Mouse (Mus musculus) heart, adult 2 months (tissue): ENCODE measurements at regions not wholly inside any gene's neighbourhood (a gene's known extent, or its start where the extent isn't known, plus 50 kb on each side); places are given as distances from the start of the nearest gene placed in this dataset.

Source experiments
- CTCF ChIP-seq: fragments of 200-600 bp; IDR thresholded peaks from 2 replicates; pipeline ENCODE4 v1.8.1; 2022; ENCODE audit warnings: antibody characterized with exemption, mild to moderate bottlenecking, moderate library complexity
- POLR2A ChIP-seq: fragments of 200-500 bp; IDR thresholded peaks from 2 replicates; pipeline ENCODE4 v1.6.1; 2011; ENCODE audit warnings: mild to moderate bottlenecking, low read depth, low read length, control low read depth; ENCODE audit not compliant: insufficient read depth

DNA sequence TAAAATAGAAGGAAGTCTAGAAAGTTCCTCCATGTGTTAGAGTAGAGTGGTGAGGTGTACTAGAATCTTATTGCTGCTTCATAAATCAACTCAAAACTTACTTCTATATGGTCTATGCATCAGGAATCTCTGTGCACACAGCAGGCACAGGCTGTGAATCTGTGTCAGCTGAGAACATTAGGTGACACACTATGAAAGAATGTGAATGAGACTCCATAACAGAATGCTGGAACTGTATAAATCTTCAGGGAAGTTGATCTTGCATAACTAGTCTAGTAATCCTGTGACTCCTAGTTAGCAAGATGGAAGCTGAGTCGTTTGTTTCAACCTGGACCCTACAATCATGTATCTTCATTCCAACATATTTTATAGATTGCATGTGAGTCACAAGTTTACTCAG, 355.4 kb upstream of the Pappa start:
- TF ChIP-seq POLR2A, result no peak
- no peak for TF ChIP-seq CTCF
